Mouse (Mus musculus) MEL (cell line): ENCODE measurements around the gene Kcp. TPM values are rescaled to one million over a fixed set of nuclear protein-coding genes. Genes with fewer than 3 reads are reported as not detected.

Experiments used
- DNase-seq: peaks from one replicate; pipeline ENCODE4 v3.0.0; 2011; ENCODE audit warnings: low read depth, low spot score
- H3K27ac ChIP-seq: 2 replicates; pipeline ENCODE4 v1.5.1; 2012; ENCODE audit warnings: low read depth, mild to moderate bottlenecking, control low read depth, low read length, moderate library complexity; ENCODE audit not compliant: control insufficient read depth
- H3K27me3 ChIP-seq, 2 experiments: fragments of 150-350 bp in 1 of 2; sonication (generic) in 1 of 2; 2 replicates each; pipeline ENCODE4 v1.6.1; 2012; ENCODE audit warnings: low read length in 2 of 2, mild to moderate bottlenecking in 2 of 2, improper control_type of control experiment in 1 of 2, moderate library complexity in 1 of 2; ENCODE audit not compliant: insufficient read depth in 2 of 2, control insufficient read depth in 1 of 2
- H3K36me3 ChIP-seq, 2 experiments: 2 replicates each; pipeline ENCODE4 v1.6.1; 2012 to 2014; ENCODE audit warnings: low read length in 2 of 2, improper control_type of control experiment in 1 of 2, inconsistent platforms in 1 of 2, mild to moderate bottlenecking in 1 of 2; ENCODE audit not compliant: insufficient read depth in 2 of 2, control insufficient read depth in 1 of 2
- H3K4me1 ChIP-seq, 2 experiments: fragments of 150-350 bp in 1 of 2; sonication (generic) in 1 of 2; 2 replicates each; pipeline ENCODE4 v1.6.1; 2012; ENCODE audit warnings: low read length in 2 of 2, improper control_type of control experiment in 1 of 2, mild to moderate bottlenecking in 1 of 2; ENCODE audit not compliant: insufficient read depth in 2 of 2, control insufficient read depth in 1 of 2
- H3K4me3 ChIP-seq, 2 experiments: fragments of 150-350 bp in 1 of 2; sonication (generic) in 1 of 2; 2 replicates each; pipeline ENCODE4 v1.5.1; 2012; ENCODE audit warnings: low read depth in 2 of 2, low read length in 2 of 2, mild to moderate bottlenecking in 2 of 2, moderate library complexity in 2 of 2, control low read depth in 1 of 2, improper control_type of control experiment in 1 of 2; ENCODE audit not compliant: control insufficient read depth in 1 of 2, insufficient read depth in 1 of 2
- H3K79me2 ChIP-seq: 2 replicates; pipeline ENCODE4 v1.6.1; 2012; ENCODE audit warnings: mild to moderate bottlenecking, low read length, moderate library complexity; ENCODE audit not compliant: control insufficient read depth, poor library complexity, insufficient read depth
- H3K9ac ChIP-seq: 2 replicates; pipeline ENCODE4 v1.6.1; 2012; ENCODE audit warnings: low read depth, mild to moderate bottlenecking, control low read depth, low read length, moderate library complexity; ENCODE audit not compliant: control insufficient read depth, poor library complexity, severe bottlenecking
- H3K9me3 ChIP-seq: fragments of 150-350 bp; sonication (generic); replicated peaks from 2 replicates; pipeline ENCODE4 v1.6.1; 2012; ENCODE audit warnings: mild to moderate bottlenecking, low read length, improper control_type of control experiment, moderate library complexity; ENCODE audit not compliant: insufficient read depth
- BHLHE40 ChIP-seq: IDR thresholded peaks from 2 replicates; pipeline ENCODE4 v1.6.1; 2012; ENCODE audit warnings: low read depth, mild to moderate bottlenecking, inconsistent platforms, low read length, improper control_type of control experiment, borderline replicate concordance
- CTCF ChIP-seq, 3 experiments: IDR thresholded peaks in 2 of 3; conservative IDR thresholded peaks in 1 of 3; 2 replicates each; pipeline ENCODE4 v1.5.1; 2011 to 2012; ENCODE audit warnings: low read length in 3 of 3, low read depth in 2 of 3, mild to moderate bottlenecking in 2 of 3, improper control_type of control experiment in 1 of 3, inconsistent platforms in 1 of 3, mixed read lengths in 1 of 3, moderate library complexity in 1 of 3; ENCODE audit not compliant: control insufficient read depth in 1 of 3, insufficient read depth in 1 of 3, poor library complexity in 1 of 3, severe bottlenecking in 1 of 3
- ELF1 ChIP-seq: IDR thresholded peaks from 2 replicates; pipeline ENCODE4 v1.6.1; 2014; ENCODE audit warnings: low read depth, mild to moderate bottlenecking, inconsistent platforms, low read length, improper control_type of control experiment, moderate library complexity
- JUND ChIP-seq: IDR thresholded peaks from 2 replicates; pipeline ENCODE4 v1.6.1; 2011; ENCODE audit warnings: low read depth, mild to moderate bottlenecking, improper control_type of control experiment, low read length
- MAFK ChIP-seq: IDR thresholded peaks from 2 replicates; pipeline ENCODE4 v1.6.1; 2011; ENCODE audit warnings: low read depth, mild to moderate bottlenecking, low read length, improper control_type of control experiment, borderline replicate concordance
- MAX ChIP-seq: IDR thresholded peaks from 2 replicates; pipeline ENCODE4 v1.6.1; 2011; ENCODE audit warnings: low read length, improper control_type of control experiment
- MAZ ChIP-seq: IDR thresholded peaks from 2 replicates; pipeline ENCODE4 v1.6.1; 2012; ENCODE audit warnings: low read depth, mild to moderate bottlenecking, inconsistent platforms, low read length, improper control_type of control experiment
- MYC ChIP-seq: IDR thresholded peaks from 2 replicates; pipeline ENCODE4 v1.6.1; 2011; ENCODE audit warnings: low read depth, mild to moderate bottlenecking, low read length, improper control_type of control experiment, moderate library complexity
- POLR2A ChIP-seq, 2 experiments: IDR thresholded peaks; 2 replicates each; pipeline ENCODE4 v1.6.1; 2011 to 2012; ENCODE audit warnings: low read length in 2 of 2, mild to moderate bottlenecking in 2 of 2, control low read depth in 1 of 2, improper control_type of control experiment in 1 of 2, low read depth in 1 of 2, moderate library complexity in 1 of 2; ENCODE audit not compliant: control insufficient read depth in 1 of 2, insufficient read depth in 1 of 2, poor library complexity in 1 of 2
- POLR2AphosphoS2 ChIP-seq: IDR thresholded peaks from 2 replicates; pipeline ENCODE4 v1.6.1; 2011; ENCODE audit warnings: low read length, improper control_type of control experiment
- RAD21 ChIP-seq: IDR thresholded peaks from 2 replicates; pipeline ENCODE4 v1.6.1; 2011; ENCODE audit warnings: mild to moderate bottlenecking, low read depth, low read length, improper control_type of control experiment
- SIN3A ChIP-seq: IDR thresholded peaks from 2 replicates; pipeline ENCODE4 v1.6.1; 2012; ENCODE audit warnings: low read length, improper control_type of control experiment, inconsistent platforms
- SMC3 ChIP-seq: IDR thresholded peaks from 2 replicates; pipeline ENCODE4 v1.6.1; 2011; ENCODE audit warnings: low read depth, low read length, improper control_type of control experiment
- ZC3H11A ChIP-seq: IDR thresholded peaks from 2 replicates; pipeline ENCODE4 v1.6.1; 2012; ENCODE audit warnings: low read depth, mild to moderate bottlenecking, inconsistent platforms, low read length, improper control_type of control experiment
- ZKSCAN1 ChIP-seq: IDR thresholded peaks from 2 replicates; pipeline ENCODE4 v1.6.1; 2012; ENCODE audit warnings: low read depth, mild to moderate bottlenecking, inconsistent platforms, low read length, improper control_type of control experiment, moderate library complexity
- ZMIZ1 ChIP-seq: IDR thresholded peaks from 2 replicates; pipeline ENCODE4 v1.6.1; 2012; ENCODE audit warnings: low read depth, mild to moderate bottlenecking, inconsistent platforms, low read length, improper control_type of control experiment, moderate library complexity
- polyA plus RNA-seq, 2 experiments: library from polyadenylated mRNA; stranded (reverse) in 1 of 2; unstranded in 1 of 2; fragments of >175 nt in 1 of 2; fragments of >200 nt in 1 of 2; gene quantifications; 2 replicates each; pipeline versions ENCODE4 v1.2.1 to v1.2.4; 2012; ENCODE audit warnings: low replicate concordance in 2 of 2, low read depth in 1 of 2; ENCODE audit not compliant: insufficient read length in 2 of 2, insufficient read depth in 1 of 2, missing spikeins in 1 of 2
- total RNA-seq: library from RNA; depleted of rRNA; stranded (reverse); fragments of 300-350 nt; gene quantifications from 2 replicates; pipeline ENCODE4 v1.2.3, GENCODE M21; 2012

Gene Kcp
- total and polyA plus RNA-seq, 3 experiments, result 1.3 to 6.9 TPM; not detected in 1

GRCm38 (mm10) chr6:29526281-29527251 is 18.8 kb upstream of the Kcp start, which contains the start of gene Irf5:
Gene Irf5, plus strand, starts transcription at chr6:29526625.
- TF ChIP-seq POLR2A (IDR thresholded peaks at IDR 0.05; ENCODE audit: control insufficient read depth in 1 of 2, insufficient read depth in 1 of 2, low read depth in 1 of 2, low read length in 2 of 2, poor library complexity in 1 of 2) (peak; percentile 24 to 46; a peak in 3 of 4 replicates), ELF1 (peak; percentile 70; the same call in 1 of the 2 replicates), POLR2AphosphoS2 (no peak)
- Histone ChIP-seq H3K27ac (no peak within 1 kb of the TSS), H3K27me3 (peaks cover 0 to 3% of the 10 kb centered on the region in 2 experiments; a peak in 2 of 4 replicates), H3K36me3 (peaks cover 0 to 14% of the 10 kb centered on the region in 2 experiments; a peak in 2 of 4 replicates), H3K79me2 (no peaks in the 10 kb centered on the region; the same call in 1 of the 2 replicates), H3K4me3 (peak within 1 kb of the TSS; percentile 75 to 83), H3K9ac (peak within 1 kb of the TSS; percentile 83), H3K4me1 (peaks cover 4 to 20% of the 10 kb centered on the region in 2 experiments), H3K9me3 (no peaks in the 10 kb centered on the region)
- peak; percentile 40 for DNase-seq

- Histone ChIP-seq H3K27me3 (peaks cover 0 to 3% of the 10 kb centered on the region in 2 experiments; a peak in 2 of 4 replicates), H3K9ac (no peak overlapping the region), H3K36me3 (peaks cover 0 to 14% of the 10 kb centered on the region in 2 experiments; a peak in 2 of 4 replicates), H3K4me3 (no peak overlapping the region), H3K9me3 (no peaks in the 10 kb centered on the region), H3K27ac (no peak overlapping the region), H3K4me1 (peaks cover 4 to 20% of the 10 kb centered on the region in 2 experiments), H3K79me2 (no peaks in the 10 kb centered on the region; the same call in 1 of the 2 replicates)
- TF ChIP-seq MAZ (0 out of 2 replicates have a peak, but pooled peaks have one; percentile 52), SMC3 (peak; percentile 52), ZC3H11A (peak; percentile 34; the same call in 1 of the 2 replicates), MAX (no peak), RAD21 (peak; percentile 47), JUND (no peak), CTCF (IDR thresholded peaks at IDR 0.05 in 2 of 3, conservative IDR thresholded peaks at IDR 0.05 in 1 of 3; ENCODE audit: control insufficient read depth in 1 of 3, insufficient read depth in 1 of 3, low read depth in 2 of 3, low read length in 3 of 3, poor library complexity in 1 of 3, severe bottlenecking in 1 of 3) (peak; percentile 71 to 73 (median 71)), ZKSCAN1 (no peak), SIN3A (peak; percentile 38; the same call in 1 of the 2 replicates), BHLHE40 (no peak), MAFK (no peak), MYC (peak; percentile 60; the same call in 1 of the 2 replicates), ZMIZ1 (no peak)
- peak; percentile 75 for DNase-seq
Measured at GRCm38 (mm10) chr6:29525256-29525655, 17.5 kb upstream of the Kcp start.
